Mouse (Mus musculus): ENCODE measurements around the gene 1810009A15Rik. TPM values are rescaled to one million over a fixed set of nuclear protein-coding genes. Genes with fewer than 3 reads are reported as not detected.

1810009A15Rik gene
- 10 to 100 TPM; 40.7 to 46.3 TPM for total RNA-seq (2023)

DNA sequence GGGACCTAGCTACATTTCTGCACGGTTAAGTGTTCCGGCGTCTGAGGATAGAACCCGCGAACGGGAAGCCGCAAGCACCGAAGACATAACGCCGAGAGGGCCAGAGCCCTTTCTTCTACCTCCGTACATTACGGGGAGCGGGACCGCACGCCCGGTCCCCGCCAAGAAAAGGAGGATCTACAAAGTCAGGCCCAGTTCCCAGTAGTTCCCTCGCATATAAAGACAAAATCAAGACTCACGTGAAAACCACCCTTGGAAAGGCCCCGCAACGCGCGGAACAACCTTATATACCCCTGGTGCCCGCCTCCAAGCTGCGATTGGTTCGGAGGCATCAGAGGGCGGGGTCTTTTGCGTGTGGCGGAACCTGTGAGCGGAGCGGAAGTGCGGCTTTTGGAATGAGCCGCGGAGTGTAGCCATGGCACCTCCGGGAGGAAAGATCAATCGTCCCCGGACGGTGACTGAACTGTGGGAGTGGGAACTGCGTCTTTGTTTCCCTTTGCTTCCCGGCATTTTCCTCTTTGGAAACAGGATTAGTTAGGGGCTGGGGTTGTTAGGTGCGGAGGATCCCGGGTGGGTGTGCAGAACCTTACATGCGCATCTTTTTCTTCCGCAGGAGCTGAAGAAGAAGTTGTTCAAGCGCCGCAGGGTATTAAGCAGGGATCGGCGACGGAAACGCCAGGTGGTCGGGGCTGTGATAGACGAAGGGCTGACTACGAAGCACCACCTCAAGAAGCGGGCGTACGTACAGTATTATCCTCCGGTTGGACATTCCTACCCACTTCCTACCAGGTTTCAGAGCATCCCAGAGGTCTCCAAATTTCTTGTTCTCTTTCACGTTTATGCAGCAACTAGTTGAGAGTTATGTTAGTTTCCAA, at the start of gene 1810009A15Rik, which contains the start of gene Gm49416:
TSS of gene 1810009A15Rik (plus strand) at position 343 of the 875 bp plus-strand sequence.
TSS of gene Gm49416 (plus strand) at position 416 of the 875 bp plus-strand sequence.

DNA sequence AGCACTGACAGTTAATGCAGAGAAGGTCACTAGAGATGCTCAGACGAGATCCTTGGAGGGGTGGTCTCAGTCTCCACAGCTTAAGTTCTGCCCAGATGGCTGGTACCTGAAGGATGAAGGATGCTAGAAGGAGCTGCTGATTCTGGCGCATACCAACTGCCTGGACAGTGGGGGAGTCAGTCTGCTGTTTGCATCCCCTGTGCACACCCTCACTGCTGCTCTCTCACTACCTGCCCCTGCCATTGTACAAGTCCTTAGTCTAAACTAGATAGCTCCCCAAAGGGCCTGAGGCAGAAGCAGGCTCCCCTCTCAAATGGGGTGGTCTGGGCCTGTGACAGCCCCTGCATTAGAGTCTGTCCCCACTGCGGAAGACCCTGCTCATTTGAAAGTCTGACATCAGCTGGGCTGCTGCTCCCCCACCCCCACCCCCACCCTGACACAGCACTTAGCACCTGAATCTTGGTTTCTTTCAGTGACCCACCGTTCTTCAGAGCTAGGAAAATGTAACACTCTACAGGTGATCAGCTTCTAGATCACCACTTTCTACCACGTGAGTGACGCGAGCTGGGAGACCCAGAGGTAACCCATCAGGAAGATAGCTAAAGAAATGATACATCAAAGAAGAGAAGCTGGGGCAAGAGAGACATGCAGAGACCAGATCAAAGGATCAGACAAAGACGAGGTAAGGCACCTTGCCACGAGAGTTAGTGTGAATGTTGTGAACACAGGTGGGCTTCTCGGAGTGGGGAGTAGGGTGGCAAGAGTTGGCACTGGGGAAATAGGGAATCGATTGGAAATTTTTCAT, 49.3 kb upstream of the 1810009A15Rik start, which contains the start of gene Gng3:
TSS of gene Gng3 (minus strand) at position 92 of the 805 bp plus-strand sequence.

GRCm38 (mm10) chr19:8850402-8850901, 38.2 kb upstream of the 1810009A15Rik start, which contains the start of gene Lrrn4cl:
Lrrn4cl (plus strand) TSS chr19:8850768.

GRCm38 (mm10) chr19:8871267-8872186, 17.1 kb upstream of the 1810009A15Rik start, which contains the start of gene Ubxn1:
Ubxn1 (plus strand) TSS chr19:8871496.

GRCm38 (mm10) chr19:8880311-8881033, 8.2 kb upstream of the 1810009A15Rik start, which contains the start of gene Uqcc3:
Uqcc3 (minus strand) TSS chr19:8880923.

DNA sequence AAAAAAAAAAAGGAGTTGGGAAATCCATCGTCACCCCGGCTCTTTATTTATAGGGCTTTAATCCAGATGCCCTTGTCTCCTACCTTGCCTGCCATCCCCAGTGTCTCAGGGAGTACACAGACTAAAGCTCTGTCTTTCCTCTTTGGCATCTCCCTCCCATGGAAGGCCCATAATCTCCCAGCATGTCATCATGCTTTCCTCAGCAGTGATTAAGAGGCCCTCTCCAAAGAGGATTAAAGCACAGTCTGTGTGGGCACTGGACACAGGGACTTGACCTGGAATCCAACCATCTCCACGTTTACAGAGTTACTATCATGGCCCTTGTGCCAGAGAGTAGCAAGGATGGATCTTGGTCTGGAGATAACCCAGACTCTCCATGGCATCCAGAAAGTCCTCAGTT, 5.0 kb upstream of the 1810009A15Rik start, which contains the start of the genes Lbhd1 and Gm49403:
TSS of gene Lbhd1 (plus strand) at position 117 of the 400 bp plus-strand sequence.
TSS of gene Gm49403 (plus strand) at position 315 of the 400 bp plus-strand sequence.

DNA sequence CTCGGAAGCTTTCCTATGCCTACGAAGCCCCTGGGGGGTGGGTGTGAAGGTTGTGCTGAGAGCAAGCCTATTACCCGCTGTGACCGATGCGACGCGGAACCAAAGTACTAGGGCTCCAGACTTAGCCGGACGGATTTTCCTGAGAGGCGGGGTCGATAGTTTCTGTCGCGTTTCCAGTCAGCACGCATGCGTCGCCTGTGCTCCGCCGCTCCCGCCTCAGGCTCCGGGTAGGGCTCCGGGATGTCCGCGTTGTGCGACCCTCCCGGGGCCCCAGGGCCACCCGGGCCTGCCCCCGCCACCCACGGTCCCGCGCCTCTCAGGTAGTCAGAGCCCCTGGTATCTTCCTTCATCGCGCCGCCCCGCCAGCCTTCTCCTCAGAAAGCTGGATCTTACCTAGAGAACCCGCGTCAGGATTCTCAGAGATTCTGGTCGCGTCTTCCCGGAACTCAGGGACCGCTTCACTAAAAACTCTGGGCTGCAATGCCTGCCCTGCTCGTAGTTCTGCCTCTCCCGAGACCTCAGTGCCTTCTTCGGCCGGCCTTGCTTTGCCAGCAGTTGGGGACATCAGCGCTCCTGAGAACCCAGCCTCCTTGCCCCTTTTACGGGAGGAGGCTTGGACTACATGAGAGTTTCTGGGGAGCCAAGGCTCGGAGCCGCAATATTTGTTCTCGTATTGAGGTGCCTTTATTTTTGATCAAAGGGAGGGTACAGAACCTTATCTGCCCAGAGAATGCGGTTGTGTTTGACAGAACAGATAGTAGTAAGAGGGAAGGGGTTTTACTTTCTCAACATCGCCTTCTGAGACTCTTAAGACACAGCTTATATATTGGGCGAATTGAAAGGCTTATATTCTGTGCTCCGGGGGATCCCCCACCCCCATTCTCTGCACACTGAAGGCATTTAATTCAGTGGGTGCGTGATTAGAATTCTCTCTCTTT, 4.4 kb downstream of the 1810009A15Rik start, which contains the start of gene Ints5:
TSS of gene Ints5 (plus strand) at position 177 of the 938 bp plus-strand sequence.

GRCm38 (mm10) chr19:8897865-8898495, 9.3 kb downstream of the 1810009A15Rik start, which contains the start of gene Ganab:
Ganab (plus strand) TSS chr19:8898071.

DNA sequence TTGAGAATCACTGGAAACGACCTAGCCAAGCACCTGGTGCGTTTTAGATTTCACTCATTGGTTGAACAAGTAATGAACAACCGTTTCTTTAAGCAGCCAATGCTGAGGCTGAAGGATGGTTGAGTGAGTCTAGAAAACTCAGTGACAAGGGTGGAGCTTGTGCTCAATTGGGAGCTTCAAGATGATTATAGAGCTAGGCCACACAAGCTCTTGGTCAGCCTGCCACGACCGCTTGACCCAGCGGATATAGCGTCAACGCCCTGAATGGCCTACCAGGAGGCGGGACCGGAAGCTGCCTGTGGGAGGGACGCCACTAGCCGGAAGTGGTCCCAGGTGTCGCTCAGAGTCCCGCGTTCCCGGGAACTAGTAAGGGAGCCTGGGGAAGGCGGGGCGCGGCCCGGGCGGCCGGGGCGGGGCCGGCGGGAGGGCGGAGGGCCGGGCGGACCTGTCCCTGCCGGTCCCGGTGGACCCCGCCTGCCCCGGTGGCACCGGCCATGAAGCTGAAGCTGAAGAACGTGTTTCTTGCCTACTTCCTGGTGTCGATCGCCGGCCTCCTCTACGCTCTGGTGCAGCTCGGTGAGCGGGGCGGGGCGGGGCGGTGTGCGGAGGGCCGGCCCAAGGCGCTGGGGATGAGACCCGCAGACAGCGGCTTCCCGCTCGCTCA, 31.6 kb downstream of the 1810009A15Rik start, which contains the start of gene B3gat3:
TSS of gene B3gat3 (plus strand) at position 302 of the 664 bp plus-strand sequence.

GRCm38 (mm10) chr19:8929224-8930088, 40.8 kb downstream of the 1810009A15Rik start, which contains the start of the genes Rom1 and Eml3:
Rom1 (minus strand) TSS chr19:8929356.
Eml3 (plus strand) TSS chr19:8929552.

Other genes with a start within 250 kb of the 1810009A15Rik start
- not detected for gene Chrm1, start 225.1 kb upstream of the 1810009A15Rik start, total RNA-seq (2023)
- 100 to 1,000 TPM; 180 to 183 TPM for gene Slc3a2, start 165.5 kb upstream of the 1810009A15Rik start, total RNA-seq (2023)
- 10 to 100 TPM; 76.8 to 87.1 TPM for gene Wdr74, start 153.0 kb upstream of the 1810009A15Rik start, total RNA-seq (2023)
- 1 to 10 TPM; 2.0 to 8.3 TPM for gene 1700092M07Rik, start 148.1 kb upstream of the 1810009A15Rik start, total RNA-seq (2023)
- 100 to 1,000 TPM; 223 to 260 TPM for gene Stx5a, start 147.4 kb upstream of the 1810009A15Rik start, total RNA-seq (2023)
- 100 to 1,000 TPM; 409 to 456 TPM for gene Nxf1, start 131.8 kb upstream of the 1810009A15Rik start, total RNA-seq (2023)
- gene Tmem223, start 117.9 kb upstream of the 1810009A15Rik start, total RNA-seq (2023): 10 to 100 TPM; 30.9 to 34.0 TPM
- 10 to 100 TPM; 79.4 to 81.3 TPM for gene Tmem179b, start 114.4 kb upstream of the 1810009A15Rik start, total RNA-seq (2023)
- gene Taf6l, start 102.4 kb upstream of the 1810009A15Rik start, total RNA-seq (2023): 10 to 100 TPM; 24.0 to 26.3 TPM
- 10 to 100 TPM; 65.9 to 76.1 TPM for gene Polr2g, start 90.3 kb upstream of the 1810009A15Rik start, total RNA-seq (2023)
- gene Zbtb3, start 86.3 kb upstream of the 1810009A15Rik start, total RNA-seq (2023): 1 to 10 TPM; 2.3 to 4.3 TPM
- gene Ttc9c, start 69.5 kb upstream of the 1810009A15Rik start, total RNA-seq (2023): 10 to 100 TPM; 33.8 to 36.0 TPM
- 100 to 1,000 TPM; 125 TPM for gene Hnrnpul2, start 68.8 kb upstream of the 1810009A15Rik start, total RNA-seq (2023)
- gene AC129217.1, start 59.1 kb upstream of the 1810009A15Rik start, total RNA-seq (2023): 10 to 100 TPM in 1 of 2 experiments, 1 to 10 TPM in 1; 8.7 to 10.4 TPM
- 10 to 100 TPM; 55.4 to 56.3 TPM for gene Bscl2, start 51.4 kb upstream of the 1810009A15Rik start, total RNA-seq (2023)
- under 1 TPM in 1 of 2 experiments, not detected in 1; 0.32 TPM for gene Gng3, start 49.7 kb upstream of the 1810009A15Rik start, total RNA-seq (2023)
- 1 to 10 TPM; 1.1 TPM for gene Lrrn4cl, start 38.1 kb upstream of the 1810009A15Rik start, total RNA-seq (2023)
- gene Ubxn1, start 17.4 kb upstream of the 1810009A15Rik start, total RNA-seq (2023): 100 to 1,000 TPM; 134 to 139 TPM
- 10 to 100 TPM; 21.7 to 24.6 TPM for gene Uqcc3, start 7.9 kb upstream of the 1810009A15Rik start, total RNA-seq (2023)
- 10 to 100 TPM; 11.1 to 35.5 TPM for gene Lbhd1, start 5.1 kb upstream of the 1810009A15Rik start, total RNA-seq (2023)
- not detected for gene Gm49403, start 4.9 kb upstream of the 1810009A15Rik start, total RNA-seq (2023)
- gene Gm49416, start 73 bp downstream of the 1810009A15Rik start, total RNA-seq (2023): 1 to 10 TPM; 1.1 to 5.3 TPM
- gene Ints5, start 4.2 kb downstream of the 1810009A15Rik start, total RNA-seq (2023): 10 to 100 TPM; 24.6 to 25.0 TPM
- gene Ganab, start 9.2 kb downstream of the 1810009A15Rik start, total RNA-seq (2023): 100 to 1,000 TPM; 172 to 180 TPM
- gene B3gat3, start 31.5 kb downstream of the 1810009A15Rik start, total RNA-seq (2023): 10 to 100 TPM; 76.7 to 80.8 TPM
- gene Rom1, start 40.5 kb downstream of the 1810009A15Rik start, total RNA-seq (2023): 1 to 10 TPM; 3.3 to 5.6 TPM
- 100 to 1,000 TPM in 1 of 2 experiments, 10 to 100 TPM in 1; 97.3 to 108 TPM for gene Eml3, start 40.7 kb downstream of the 1810009A15Rik start, total RNA-seq (2023)
- gene Mta2, start 53.0 kb downstream of the 1810009A15Rik start, total RNA-seq (2023): 100 to 1,000 TPM; 217 to 227 TPM
- gene Tut1, start 65.0 kb downstream of the 1810009A15Rik start, total RNA-seq (2023): 10 to 100 TPM; 41.2 to 44.8 TPM
- gene Eef1g, start 78.2 kb downstream of the 1810009A15Rik start, total RNA-seq (2023): 100 to 1,000 TPM; 517 to 551 TPM
- gene Ahnak, start 100.4 kb downstream of the 1810009A15Rik start, total RNA-seq (2023): 100 to 1,000 TPM in 1 of 2 experiments, 10 to 100 TPM in 1; 94.3 to 151 TPM
- gene Scgb1a1, start 199.1 kb downstream of the 1810009A15Rik start, total RNA-seq (2023): not detected
- 10 to 100 TPM; 17.8 to 18.8 TPM for gene Asrgl1, start 246.8 kb downstream of the 1810009A15Rik start, total RNA-seq (2023)

Measured in B cell, adult 67 days (primary cell).